Mouse (Mus musculus): ENCODE data around the gene Fras1. TPM values are rescaled to one million over a fixed set of nuclear protein-coding genes. Genes with fewer than 3 reads are reported as not detected.
A peak's percentile ranks its signal among the peaks of the same experiment; 100 is the strongest.

The Fras1 gene
- polyA plus RNA-seq, 1 experiment from 2014 or later, result 13.8 TPM

GRCm38 (mm10) chr5:96454422-96454821 lies 80.7 kb downstream of the Fras1 start:
- H3K4me1 ChIP-seq (replicated peaks; ENCODE audit: control insufficient read depth, insufficient read depth, low read length), result no peaks in the 10 kb centered on the region; the same call in 1 of the 2 replicates

DNA sequence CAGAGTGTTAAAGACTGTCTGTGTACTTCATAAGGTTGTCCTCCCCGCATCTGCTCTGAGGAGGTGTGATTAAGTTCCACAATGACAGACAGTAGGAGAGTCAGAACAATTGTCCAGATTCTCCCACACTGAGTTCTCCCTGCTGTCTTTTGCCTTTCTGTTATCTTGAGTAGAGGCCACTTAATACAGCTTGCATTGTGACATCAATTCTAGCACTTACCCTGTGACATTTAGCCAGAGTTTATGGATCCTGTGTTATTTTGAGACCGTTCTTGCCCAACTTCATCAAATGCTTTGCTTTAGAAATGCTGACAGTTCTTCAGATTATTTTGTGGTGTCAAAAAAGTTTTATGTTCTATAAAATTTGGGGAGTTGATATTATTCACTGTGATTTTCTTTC lies 81.5 kb downstream of the Fras1 start:
- Histone ChIP-seq H3K4me1 (replicated peaks; ENCODE audit: control insufficient read depth, insufficient read depth, low read length) (no peaks in the 10 kb centered on the region; the same call in 1 of the 2 replicates), H3K27me3 (replicated peaks; ENCODE audit: control insufficient read depth, insufficient read depth, low read length) (no peaks in the 10 kb centered on the region), H3K27ac (ENCODE audit: low read depth, low read length) (no peak overlapping the region), H3K36me3 (ENCODE audit: control insufficient read depth, insufficient read depth, low read length) (no peaks in the 10 kb centered on the region), H3K9ac (ENCODE audit: low read depth, low read length) (no peak overlapping the region), H3K4me3 (ENCODE audit: low read depth, low read length) (no peak overlapping the region), H3K9me3 (ENCODE audit: control insufficient read depth, low read length) (no peaks in the 10 kb centered on the region), H3K4me2 (no peak overlapping the region)
- DNase-seq (ENCODE audit: low spot score) (no peak), ATAC-seq (replicated peaks; ENCODE audit: low FRiP score) (no peak)
- WGBS, result 84% methylated on average over 2 of the region's 2 CpGs

More at GRCm38 (mm10) chr5:96454422-96454821, 80.7 kb downstream of the Fras1 start:
- Histone ChIP-seq H3K27ac (ENCODE audit: low read depth, low read length) (no peak overlapping the region), H3K4me3 (ENCODE audit: low read depth, low read length) (no peak overlapping the region), H3K9me3 (ENCODE audit: control insufficient read depth, low read length) (no peaks in the 10 kb centered on the region), H3K4me2 (no peak overlapping the region), H3K9ac (ENCODE audit: low read depth, low read length) (no peak overlapping the region), H3K36me3 (ENCODE audit: control insufficient read depth, insufficient read depth, low read length) (no peaks in the 10 kb centered on the region), H3K27me3 (replicated peaks; ENCODE audit: control insufficient read depth, insufficient read depth, low read length) (no peaks in the 10 kb centered on the region)
- no peak for ATAC-seq (replicated peaks; ENCODE audit: low FRiP score)
- no peak for DNase-seq (ENCODE audit: low spot score)
- WGBS, result 82% methylated on average over 3 of the region's 3 CpGs

DNA sequence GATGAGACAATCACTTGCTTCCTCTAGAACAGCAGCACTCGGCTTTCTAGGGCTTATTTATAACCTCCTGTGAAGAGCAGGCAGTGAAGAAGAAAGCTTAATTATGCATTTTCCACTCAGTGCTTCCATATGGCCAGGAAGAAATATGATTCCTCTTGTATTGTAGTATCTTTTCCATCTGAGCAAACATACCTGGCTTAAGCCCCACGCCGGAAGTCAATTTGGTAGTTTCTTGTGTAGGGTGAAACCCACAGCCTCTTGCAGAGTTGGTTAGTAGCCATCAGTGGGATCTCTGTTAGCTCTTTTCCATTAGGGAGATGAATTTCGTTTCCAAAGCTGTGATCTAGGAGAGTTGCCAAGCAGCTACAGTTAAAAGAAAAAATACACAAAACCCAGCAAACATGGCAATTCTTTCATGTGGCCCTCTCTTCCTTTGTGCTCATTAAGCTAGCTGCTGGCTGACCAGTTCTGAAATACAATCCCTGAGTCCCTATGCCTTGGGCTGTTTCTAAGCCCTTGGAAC lies 83.7 kb downstream of the Fras1 start:
- Histone ChIP-seq H3K9me3 (ENCODE audit: control insufficient read depth, low read length) (no peaks in the 10 kb centered on the region), H3K36me3 (ENCODE audit: control insufficient read depth, insufficient read depth, low read length) (no peaks in the 10 kb centered on the region), H3K9ac (ENCODE audit: low read depth, low read length) (no peak overlapping the region), H3K27ac (ENCODE audit: low read depth, low read length) (no peak overlapping the region), H3K4me2 (no peak overlapping the region), H3K4me3 (ENCODE audit: low read depth, low read length) (no peak overlapping the region), H3K4me1 (replicated peaks; ENCODE audit: control insufficient read depth, insufficient read depth, low read length) (no peaks in the 10 kb centered on the region; the same call in 1 of the 2 replicates), H3K27me3 (replicated peaks; ENCODE audit: control insufficient read depth, insufficient read depth, low read length) (no peaks in the 10 kb centered on the region)
- no peak for DNase-seq (ENCODE audit: low spot score)
- WGBS, result 73% methylated on average over 4 of the region's 4 CpGs
- no peak for ATAC-seq (replicated peaks; ENCODE audit: low FRiP score)

DNA sequence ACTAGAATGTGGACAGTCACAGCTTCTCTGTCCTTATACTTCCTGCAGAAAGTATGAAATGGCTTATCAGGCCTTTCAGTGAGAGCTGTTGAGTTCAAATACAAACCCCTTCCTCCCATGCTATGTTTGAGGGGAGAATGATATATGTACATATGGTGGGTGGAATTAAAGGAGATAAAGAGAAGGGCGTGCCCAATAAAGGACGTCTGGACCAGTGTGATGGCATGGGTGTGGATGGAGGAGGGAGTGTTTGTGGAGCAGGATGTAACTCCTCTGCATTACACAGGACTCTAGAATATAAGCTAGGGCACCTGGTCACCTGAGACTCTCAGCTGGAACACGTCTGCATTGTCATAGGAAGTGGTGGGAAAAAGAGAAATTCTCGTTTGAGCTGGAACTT lies 85.8 kb downstream of the Fras1 start:
- DNase-seq (ENCODE audit: low spot score), result no peak
- H3K9me3 ChIP-seq (ENCODE audit: control insufficient read depth, low read length), result no peaks in the 10 kb centered on the region
- no peak overlapping the region for H3K27ac ChIP-seq (ENCODE audit: low read depth, low read length)
- H3K36me3 ChIP-seq (ENCODE audit: control insufficient read depth, insufficient read depth, low read length), result no peaks in the 10 kb centered on the region
- no peaks in the 10 kb centered on the region for H3K27me3 ChIP-seq (replicated peaks; ENCODE audit: control insufficient read depth, insufficient read depth, low read length)
- H3K4me2 ChIP-seq, result no peak overlapping the region
- H3K4me1 ChIP-seq (replicated peaks; ENCODE audit: control insufficient read depth, insufficient read depth, low read length), result no peaks in the 10 kb centered on the region
- no peak overlapping the region for H3K9ac ChIP-seq (ENCODE audit: low read depth, low read length)
- H3K4me3 ChIP-seq (ENCODE audit: low read depth, low read length), result no peak overlapping the region
- 68% methylated on average over 4 of the region's 4 CpGs for WGBS
- peak; percentile 83 for ATAC-seq (replicated peaks; ENCODE audit: low FRiP score)

GRCm38 (mm10) chr5:96462197-96462596 lies 88.4 kb downstream of the Fras1 start:
- H3K4me1 ChIP-seq (replicated peaks; ENCODE audit: control insufficient read depth, insufficient read depth, low read length), result no peaks in the 10 kb centered on the region
- no peak overlapping the region for H3K9ac ChIP-seq (ENCODE audit: low read depth, low read length)
- ATAC-seq (replicated peaks; ENCODE audit: low FRiP score) (no peak), DNase-seq (ENCODE audit: low spot score) (no peak)
- no peak overlapping the region for H3K4me2 ChIP-seq
- no peak overlapping the region for H3K27ac ChIP-seq (ENCODE audit: low read depth, low read length)
- no peak overlapping the region for H3K4me3 ChIP-seq (ENCODE audit: low read depth, low read length)
- H3K27me3 ChIP-seq (replicated peaks; ENCODE audit: control insufficient read depth, insufficient read depth, low read length), result no peaks in the 10 kb centered on the region
- no peaks in the 10 kb centered on the region for H3K9me3 ChIP-seq (ENCODE audit: control insufficient read depth, low read length)
- H3K36me3 ChIP-seq (ENCODE audit: control insufficient read depth, insufficient read depth, low read length), result no peaks in the 10 kb centered on the region
- 89% methylated on average over 2 of the region's 2 CpGs for WGBS

DNA sequence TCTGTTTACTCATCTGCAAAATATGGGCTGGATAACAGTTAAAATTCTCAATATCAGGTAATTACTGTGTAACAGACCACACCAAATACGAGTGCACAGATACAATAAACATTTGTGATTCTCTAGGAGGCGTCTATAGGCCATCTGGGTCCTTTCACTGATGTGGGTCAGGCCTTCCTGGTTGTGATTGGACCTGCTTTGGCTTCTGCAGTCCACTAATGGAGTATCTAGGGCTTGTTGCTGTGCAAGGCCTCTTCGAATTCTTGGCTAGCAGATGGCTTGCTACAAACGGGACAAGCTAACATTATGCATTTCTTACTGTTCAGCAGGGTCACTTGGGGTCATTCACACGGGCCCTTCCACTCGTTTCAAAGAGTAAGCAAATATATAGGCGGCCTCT lies 92.7 kb downstream of the Fras1 start:
- Histone ChIP-seq H3K9ac (ENCODE audit: low read depth, low read length) (no peak overlapping the region), H3K4me1 (replicated peaks; ENCODE audit: control insufficient read depth, insufficient read depth, low read length) (no peaks in the 10 kb centered on the region), H3K36me3 (ENCODE audit: control insufficient read depth, insufficient read depth, low read length) (no peaks in the 10 kb centered on the region), H3K27ac (ENCODE audit: low read depth, low read length) (no peak overlapping the region), H3K4me3 (ENCODE audit: low read depth, low read length) (no peak overlapping the region), H3K9me3 (ENCODE audit: control insufficient read depth, low read length) (no peaks in the 10 kb centered on the region), H3K4me2 (no peak overlapping the region), H3K27me3 (replicated peaks; ENCODE audit: control insufficient read depth, insufficient read depth, low read length) (no peaks in the 10 kb centered on the region)
- ATAC-seq (replicated peaks; ENCODE audit: low FRiP score), result no peak
- 46% methylated on average over 7 of the region's 7 CpGs for WGBS
- no peak for DNase-seq (ENCODE audit: low spot score)

DNA sequence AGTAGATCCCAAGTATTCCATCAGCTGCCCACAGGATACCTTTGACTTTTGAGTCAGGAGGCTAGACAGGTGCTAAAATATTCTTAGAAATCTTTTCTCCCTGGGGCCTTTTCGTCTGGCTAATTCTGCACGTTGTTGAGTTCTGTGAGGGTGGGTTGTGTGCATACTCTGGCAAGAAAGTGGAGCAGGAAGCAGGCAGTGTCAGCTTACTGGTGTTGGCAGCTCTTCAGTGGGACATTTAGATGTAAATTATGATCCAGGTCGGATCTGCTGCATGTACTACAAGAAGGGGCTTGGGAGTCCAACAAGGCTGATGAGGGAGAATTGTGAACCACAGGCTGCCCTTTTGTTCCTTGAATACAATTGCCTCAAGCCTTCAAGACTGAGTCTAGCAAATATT lies 98.2 kb downstream of the Fras1 start:
- Histone ChIP-seq H3K9me3 (ENCODE audit: control insufficient read depth, low read length) (no peaks in the 10 kb centered on the region), H3K9ac (ENCODE audit: low read depth, low read length) (no peak overlapping the region), H3K4me1 (replicated peaks; ENCODE audit: control insufficient read depth, insufficient read depth, low read length) (no peaks in the 10 kb centered on the region), H3K27me3 (replicated peaks; ENCODE audit: control insufficient read depth, insufficient read depth, low read length) (no peaks in the 10 kb centered on the region), H3K36me3 (ENCODE audit: control insufficient read depth, insufficient read depth, low read length) (no peaks in the 10 kb centered on the region), H3K4me3 (ENCODE audit: low read depth, low read length) (no peak overlapping the region), H3K4me2 (no peak overlapping the region), H3K27ac (ENCODE audit: low read depth, low read length) (no peak overlapping the region)
- WGBS, result 47% methylated on average over 3 of the region's 3 CpGs
- no peak for ATAC-seq (replicated peaks; ENCODE audit: low FRiP score)
- no peak for DNase-seq (ENCODE audit: low spot score)

DNA sequence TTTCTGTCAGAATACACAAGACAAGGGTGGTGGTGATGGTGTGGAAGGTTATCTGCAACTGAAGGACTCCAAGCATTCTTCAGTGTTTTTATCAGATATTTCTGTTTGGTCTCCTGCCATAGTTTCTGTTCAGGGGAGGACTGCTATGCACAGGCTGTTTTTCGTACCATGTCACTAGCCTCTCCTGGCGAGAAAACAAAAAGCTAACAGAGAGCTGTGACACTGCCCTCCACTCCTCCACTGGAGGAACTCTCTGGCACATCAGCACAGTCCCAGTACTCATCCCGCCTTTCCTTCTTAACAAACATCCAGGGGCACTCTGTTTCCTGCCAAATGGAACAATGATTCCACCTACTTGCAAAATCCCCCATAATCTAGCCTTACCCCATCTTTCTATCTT lies 101.7 kb downstream of the Fras1 start:
- H3K9ac ChIP-seq (ENCODE audit: low read depth, low read length), result no peak overlapping the region
- H3K4me3 ChIP-seq (ENCODE audit: low read depth, low read length), result no peak overlapping the region
- 51% methylated on average over 3 of the region's 3 CpGs for WGBS
- DNase-seq (ENCODE audit: low spot score) (no peak), ATAC-seq (replicated peaks; ENCODE audit: low FRiP score) (no peak)
- no peaks in the 10 kb centered on the region for H3K4me1 ChIP-seq (replicated peaks; ENCODE audit: control insufficient read depth, insufficient read depth, low read length)
- H3K27ac ChIP-seq (ENCODE audit: low read depth, low read length), result no peak overlapping the region
- no peaks in the 10 kb centered on the region for H3K36me3 ChIP-seq (ENCODE audit: control insufficient read depth, insufficient read depth, low read length)
- no peak overlapping the region for H3K4me2 ChIP-seq
- no peaks in the 10 kb centered on the region for H3K9me3 ChIP-seq (ENCODE audit: control insufficient read depth, low read length)
- H3K27me3 ChIP-seq (replicated peaks; ENCODE audit: control insufficient read depth, insufficient read depth, low read length), result no peaks in the 10 kb centered on the region

GRCm38 (mm10) chr5:96479003-96479402 lies 105.2 kb downstream of the Fras1 start:
- Histone ChIP-seq H3K4me2 (no peak overlapping the region), H3K9ac (ENCODE audit: low read depth, low read length) (no peak overlapping the region), H3K36me3 (ENCODE audit: control insufficient read depth, insufficient read depth, low read length) (no peaks in the 10 kb centered on the region), H3K27me3 (replicated peaks; ENCODE audit: control insufficient read depth, insufficient read depth, low read length) (no peaks in the 10 kb centered on the region), H3K4me1 (replicated peaks; ENCODE audit: control insufficient read depth, insufficient read depth, low read length) (no peaks in the 10 kb centered on the region), H3K9me3 (ENCODE audit: control insufficient read depth, low read length) (no peaks in the 10 kb centered on the region), H3K4me3 (ENCODE audit: low read depth, low read length) (no peak overlapping the region), H3K27ac (ENCODE audit: low read depth, low read length) (no peak overlapping the region)
- ATAC-seq (replicated peaks; ENCODE audit: low FRiP score), result no peak
- DNase-seq (ENCODE audit: low spot score), result no peak
